Mouse (Mus musculus) heart, embryonic 16.5 days (tissue): ENCODE data around the gene Rps6ka3. TPM values are rescaled to one million over a fixed set of nuclear protein-coding genes. Genes with fewer than 3 reads are reported as not detected.

Experiments used
- ATAC-seq: fragments of 200-750 bp; cut with Nextera tagmentation; replicated peaks from 2 replicates; pipeline ENCODE4 v1.8.0; 2017; ENCODE audit warnings: moderate number of reproducible peaks; ENCODE audit not compliant: insufficient read depth, low FRiP score; ENCODE audit errors: extremely low read depth
- H3K27ac ChIP-seq: fragments of 300-500 bp; sonication (generic); 2 replicates; pipeline ENCODE4 v1.5.1; 2014; ENCODE audit warnings: mild to moderate bottlenecking, low read length, control low read depth, moderate library complexity
- H3K27me3 ChIP-seq: fragments of 300-500 bp; sonication (generic); 2 replicates; pipeline ENCODE4 v1.6.1; 2014; ENCODE audit warnings: low read length, mixed read lengths; ENCODE audit not compliant: control insufficient read depth, insufficient read depth
- H3K36me3 ChIP-seq: fragments of 300-500 bp; sonication (generic); 2 replicates; pipeline ENCODE4 v1.6.1; 2014; ENCODE audit not compliant: control insufficient read depth, insufficient read depth
- H3K4me1 ChIP-seq: fragments of 300-500 bp; sonication (generic); 2 replicates; pipeline ENCODE4 v1.6.1; 2014; ENCODE audit warnings: low read length, mixed read lengths; ENCODE audit not compliant: control insufficient read depth, insufficient read depth
- H3K4me2 ChIP-seq: fragments of 300-500 bp; sonication (generic); 2 replicates; pipeline ENCODE4 v1.6.1; 2014; ENCODE audit warnings: low read depth, mild to moderate bottlenecking, control low read depth, low read length
- H3K4me3 ChIP-seq: fragments of 300-500 bp; sonication (generic); 2 replicates; pipeline ENCODE4 v1.5.1; 2014; ENCODE audit warnings: mild to moderate bottlenecking, control low read depth, low read length
- H3K9ac ChIP-seq: fragments of 300-500 bp; sonication (generic); 2 replicates; pipeline ENCODE4 v1.6.1; 2014; ENCODE audit warnings: low read length, control low read depth
- H3K9me3 ChIP-seq: fragments of 300-500 bp; sonication (generic); replicated peaks from 2 replicates; pipeline ENCODE4 v1.6.1; 2016; ENCODE audit warnings: low read length; ENCODE audit not compliant: control insufficient read depth
- WGBS: fragments of 180-500 bp; shearing (Covaris S2); extraction: QIAGEN DNeasy Blood & Tissue Kit; methylation state at CpG from one replicate; pipeline ENCODE4 v1.1.7; 2014; 5-methylcytosine and 5-hydroxymethylcytosine counted together
- polyA plus RNA-seq: library from polyadenylated mRNA; unstranded; fragments of >200 nt; fragmentation: Nextera tagmentation; extraction: Ambion mirVana; gene quantifications from 2 replicates; pipeline ENCODE4 v1.2.1, GENCODE M21; 2015

The Rps6ka3 gene
- 5.5 and 5.7 TPM in 2 replicates for polyA plus RNA-seq

- Histone ChIP-seq H3K4me3 (no peak within 1 kb of the TSS), H3K27me3 (no peaks in the 10 kb centered on the region), H3K4me1 (no peaks in the 10 kb centered on the region), H3K27ac (no peak within 1 kb of the TSS), H3K9ac (no peak within 1 kb of the TSS), H3K36me3 (no peaks in the 10 kb centered on the region), H3K4me2 (no peak within 1 kb of the TSS), H3K9me3 (no peaks in the 10 kb centered on the region)
- 84% methylated on average over 4 of the region's 4 CpGs for WGBS
- no peak for ATAC-seq
Measured at GRCm38 (mm10) chrX:159210007-159210406, at the start of gene Rps6ka3. Gene Rps6ka3 (plus strand): TSS chrX:159210307.

GRCm38 (mm10) chrX:159169200-159169599 lies 40.9 kb upstream of the Rps6ka3 start:
- no peak overlapping the region for H3K4me3 ChIP-seq
- no peak overlapping the region for H3K9ac ChIP-seq
- no peaks in the 10 kb centered on the region for H3K36me3 ChIP-seq
- H3K27me3 ChIP-seq, result no peaks in the 10 kb centered on the region
- 78% methylated on average over 2 of the region's 2 CpGs for WGBS
- ATAC-seq, result no peak
- no peaks in the 10 kb centered on the region for H3K9me3 ChIP-seq
- no peak overlapping the region for H3K4me2 ChIP-seq
- H3K27ac ChIP-seq, result no peak overlapping the region
- no peaks in the 10 kb centered on the region for H3K4me1 ChIP-seq

GRCm38 (mm10) chrX:159171579-159171978 lies 38.5 kb upstream of the Rps6ka3 start:
- H3K4me1 ChIP-seq, result no peaks in the 10 kb centered on the region
- ATAC-seq, result no peak
- no peaks in the 10 kb centered on the region for H3K9me3 ChIP-seq
- H3K27ac ChIP-seq, result no peak overlapping the region
- no peak overlapping the region for H3K9ac ChIP-seq
- no peak overlapping the region for H3K4me2 ChIP-seq
- 62% methylated on average over 2 of the region's 2 CpGs for WGBS
- no peak overlapping the region for H3K4me3 ChIP-seq
- H3K36me3 ChIP-seq, result no peaks in the 10 kb centered on the region
- no peaks in the 10 kb centered on the region for H3K27me3 ChIP-seq

GRCm38 (mm10) chrX:159191581-159191980 lies 18.5 kb upstream of the Rps6ka3 start:
- Histone ChIP-seq H3K4me1 (no peaks in the 10 kb centered on the region), H3K9me3 (no peaks in the 10 kb centered on the region), H3K4me2 (no peak overlapping the region), H3K9ac (no peak overlapping the region), H3K4me3 (no peak overlapping the region), H3K27me3 (no peaks in the 10 kb centered on the region), H3K36me3 (no peaks in the 10 kb centered on the region), H3K27ac (no peak overlapping the region)
- ATAC-seq, result no peak
- 74% methylated on average over 4 of the region's 4 CpGs for WGBS

- Histone ChIP-seq H3K27me3 (no peaks in the 10 kb centered on the region), H3K9ac (no peak overlapping the region), H3K27ac (no peak overlapping the region), H3K4me3 (no peak overlapping the region), H3K36me3 (no peaks in the 10 kb centered on the region), H3K4me1 (no peaks in the 10 kb centered on the region), H3K4me2 (no peak overlapping the region), H3K9me3 (no peaks in the 10 kb centered on the region)
- ATAC-seq, result no peak
Measured at GRCm38 (mm10) chrX:159199495-159199894, 10.6 kb upstream of the Rps6ka3 start.

- Histone ChIP-seq H3K27me3 (no peaks in the 10 kb centered on the region), H3K9ac (no peak overlapping the region), H3K4me3 (no peak overlapping the region), H3K36me3 (no peaks in the 10 kb centered on the region), H3K9me3 (no peaks in the 10 kb centered on the region), H3K27ac (no peak overlapping the region), H3K4me2 (no peak overlapping the region), H3K4me1 (no peaks in the 10 kb centered on the region)
- WGBS, result 63% methylated on average over 5 of the region's 5 CpGs
- ATAC-seq, result no peak
Measured at GRCm38 (mm10) chrX:159200101-159200500, 10.0 kb upstream of the Rps6ka3 start.

- 0 out of 2 replicates have a peak, but pooled peaks have one; percentile 18 for ATAC-seq
- no peaks in the 10 kb centered on the region for H3K36me3 ChIP-seq
- 46% methylated on average over 5 of the region's 5 CpGs for WGBS
- no peak overlapping the region for H3K9ac ChIP-seq
- no peaks in the 10 kb centered on the region for H3K4me1 ChIP-seq
- no peaks in the 10 kb centered on the region for H3K27me3 ChIP-seq
- H3K27ac ChIP-seq, result no peak overlapping the region
- no peak overlapping the region for H3K4me3 ChIP-seq
- H3K4me2 ChIP-seq, result no peak overlapping the region
- H3K9me3 ChIP-seq, result no peaks in the 10 kb centered on the region
Measured at GRCm38 (mm10) chrX:159210892-159211583, 931 bp downstream of the Rps6ka3 start.

GRCm38 (mm10) chrX:159215253-159215652 lies 5.1 kb downstream of the Rps6ka3 start:
- Histone ChIP-seq H3K4me2 (no peak overlapping the region), H3K36me3 (no peaks in the 10 kb centered on the region), H3K4me3 (no peak overlapping the region), H3K4me1 (no peaks in the 10 kb centered on the region), H3K27ac (no peak overlapping the region), H3K9ac (no peak overlapping the region), H3K27me3 (no peaks in the 10 kb centered on the region), H3K9me3 (no peaks in the 10 kb centered on the region)
- 8% methylated on average over 3 of the region's 3 CpGs for WGBS
- no peak for ATAC-seq

- Histone ChIP-seq H3K4me1 (no peaks in the 10 kb centered on the region), H3K36me3 (no peaks in the 10 kb centered on the region), H3K27ac (peak overlapping the region; percentile 60; the same call in 1 of the 2 replicates), H3K9ac (no peak overlapping the region), H3K4me3 (no peak overlapping the region), H3K27me3 (no peaks in the 10 kb centered on the region), H3K9me3 (no peaks in the 10 kb centered on the region), H3K4me2 (0 out of 2 replicates have a peak overlapping the region, but pooled peaks have one; percentile 14)
- 27% methylated on average over 3 of the region's 3 CpGs for WGBS
- ATAC-seq, result peak; percentile 92
Measured at GRCm38 (mm10) chrX:159222474-159222873, 12.4 kb downstream of the Rps6ka3 start.
